Mouse (Mus musculus): ENCODE measurements around the gene Taar5.

Taar5 gene

DNA sequence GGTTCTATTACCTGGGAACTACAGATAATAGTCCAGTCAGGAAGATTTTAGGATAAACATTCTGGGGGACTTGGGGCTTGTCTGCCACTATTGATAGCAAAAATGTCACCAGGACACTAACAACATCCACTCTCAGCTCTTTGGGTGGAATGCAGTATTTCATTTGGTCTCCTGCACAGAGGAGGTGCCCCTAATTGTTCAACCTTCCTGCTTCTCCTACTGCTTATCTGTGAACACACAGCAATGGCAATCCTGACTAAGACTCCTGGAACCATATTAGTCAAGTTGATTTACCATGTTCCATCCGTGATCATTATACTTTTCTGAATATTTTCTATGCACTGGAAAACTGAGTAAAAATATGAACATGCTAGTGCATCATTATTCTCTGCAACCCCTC lies 37.6 kb downstream of the Taar5 start:
- DNase-seq (ENCODE audit: low spot score) = no peak
